Mouse (Mus musculus) A20 (cell line): ENCODE data around the gene Gm9837.

Experiments
- DNase-seq: peaks from one replicate; pipeline ENCODE4 v3.0.0-alpha.2; 2011; ENCODE audit warnings: low read depth, low spot score

The Gm9837 gene

DNA sequence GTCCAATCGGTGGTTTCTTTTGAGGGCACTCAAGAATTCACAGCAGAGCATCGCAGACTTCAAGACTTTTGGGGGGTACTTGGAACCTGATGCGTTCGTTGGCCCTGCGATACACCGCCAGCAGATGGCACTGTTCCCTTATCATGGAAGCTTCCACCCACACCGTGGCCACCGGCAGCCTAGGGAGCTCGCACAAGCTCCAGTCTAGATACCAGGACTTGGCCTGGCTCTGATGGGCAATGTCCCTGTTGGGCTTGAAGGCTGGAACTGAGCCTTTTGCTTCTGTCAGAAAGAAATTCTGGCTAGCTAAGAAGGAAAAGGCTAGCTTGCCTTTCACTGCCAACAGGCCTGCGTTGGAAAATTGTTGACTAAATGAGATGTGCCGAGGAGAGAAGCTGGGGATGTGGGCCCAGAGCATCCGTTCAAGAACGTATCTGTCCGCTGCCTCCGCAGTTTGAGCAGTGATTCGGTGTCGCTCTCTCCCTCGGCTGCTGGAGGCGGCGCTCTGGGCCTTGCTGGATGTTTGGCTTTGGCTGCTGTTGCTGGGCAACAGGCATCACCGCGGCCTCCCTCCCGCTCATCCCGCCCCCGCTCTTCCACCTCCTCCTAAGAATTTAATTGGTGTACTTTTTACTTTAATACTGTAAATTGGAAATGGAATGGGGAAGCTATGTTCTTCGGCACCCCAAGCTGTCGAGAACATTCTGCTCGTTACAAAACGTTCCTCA lies at the start of gene Gm9837:
TSS of gene Gm9837 (minus strand) at position 512 of the 728 bp plus-strand sequence.
- peak; percentile 74 for DNase-seq

DNA sequence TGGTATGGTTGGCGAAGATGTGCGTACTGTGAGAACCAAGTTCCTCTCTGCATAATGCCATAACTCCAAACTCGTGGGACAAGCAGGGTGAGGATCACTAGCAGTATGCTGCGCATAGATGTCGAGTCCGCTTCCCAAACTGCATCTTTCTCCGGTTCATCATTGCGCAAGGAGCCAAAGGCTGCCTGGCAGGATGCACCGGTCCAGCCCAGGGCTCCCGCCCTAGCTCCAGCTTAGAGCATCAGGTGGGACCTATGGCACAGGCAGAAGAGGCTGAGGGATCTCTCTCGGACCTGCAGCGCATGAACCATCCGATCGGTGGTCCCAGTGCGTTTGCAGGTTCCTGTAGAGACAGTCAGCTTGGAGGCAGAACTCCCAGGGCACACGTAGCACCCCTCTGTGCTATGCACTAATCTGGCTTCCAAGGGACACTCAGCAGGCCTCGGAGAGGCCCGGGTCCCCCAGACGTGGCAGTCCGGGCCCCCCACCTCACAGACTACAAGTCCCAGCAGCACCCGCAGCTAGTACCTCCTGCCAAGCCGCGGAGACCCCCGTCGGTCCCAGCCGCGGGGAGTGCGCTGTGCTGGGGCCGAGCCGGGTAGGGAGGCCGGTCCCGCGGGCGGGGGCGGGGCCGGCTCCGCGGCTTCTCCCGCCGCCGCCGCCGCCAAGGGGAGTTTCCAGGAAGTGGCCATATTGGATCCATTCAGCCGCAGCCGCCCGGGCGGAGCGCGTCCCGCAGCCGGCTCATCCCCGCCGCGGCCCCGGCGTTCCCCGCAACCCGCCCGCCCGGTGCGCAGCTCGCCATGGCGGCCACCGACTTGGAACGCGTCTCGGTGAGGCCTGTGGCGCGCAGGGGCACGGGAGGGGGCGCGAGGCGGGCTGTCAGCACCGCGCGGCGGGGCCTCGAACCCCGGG lies 49.2 kb upstream of the Gm9837 start, which contains the start of gene Sept8:
TSS of gene Sept8 (plus strand) at position 51 of the 915 bp plus-strand sequence.
- DNase-seq, result peak; percentile 34

DNA sequence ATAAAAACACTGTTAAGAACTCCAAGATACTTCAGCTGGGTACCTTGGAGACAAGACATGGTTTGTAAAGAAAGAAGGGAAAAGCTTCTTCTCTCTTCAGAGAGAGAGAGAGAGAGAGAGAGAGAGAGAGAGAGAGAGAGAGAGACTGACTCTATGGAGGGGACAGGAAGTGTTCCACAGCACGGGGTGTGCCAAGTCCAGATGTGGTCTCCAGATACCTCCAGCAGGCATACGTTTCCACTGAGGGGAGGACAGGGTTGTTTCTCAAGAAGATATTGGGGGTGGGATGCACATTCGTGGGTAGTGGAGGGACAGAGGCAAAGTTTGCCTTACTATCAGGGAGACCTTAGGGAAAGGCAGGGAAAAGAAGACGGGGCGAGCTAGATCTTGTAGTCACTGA lies 48.5 kb upstream of the Gm9837 start:
- no peak for DNase-seq

DNA sequence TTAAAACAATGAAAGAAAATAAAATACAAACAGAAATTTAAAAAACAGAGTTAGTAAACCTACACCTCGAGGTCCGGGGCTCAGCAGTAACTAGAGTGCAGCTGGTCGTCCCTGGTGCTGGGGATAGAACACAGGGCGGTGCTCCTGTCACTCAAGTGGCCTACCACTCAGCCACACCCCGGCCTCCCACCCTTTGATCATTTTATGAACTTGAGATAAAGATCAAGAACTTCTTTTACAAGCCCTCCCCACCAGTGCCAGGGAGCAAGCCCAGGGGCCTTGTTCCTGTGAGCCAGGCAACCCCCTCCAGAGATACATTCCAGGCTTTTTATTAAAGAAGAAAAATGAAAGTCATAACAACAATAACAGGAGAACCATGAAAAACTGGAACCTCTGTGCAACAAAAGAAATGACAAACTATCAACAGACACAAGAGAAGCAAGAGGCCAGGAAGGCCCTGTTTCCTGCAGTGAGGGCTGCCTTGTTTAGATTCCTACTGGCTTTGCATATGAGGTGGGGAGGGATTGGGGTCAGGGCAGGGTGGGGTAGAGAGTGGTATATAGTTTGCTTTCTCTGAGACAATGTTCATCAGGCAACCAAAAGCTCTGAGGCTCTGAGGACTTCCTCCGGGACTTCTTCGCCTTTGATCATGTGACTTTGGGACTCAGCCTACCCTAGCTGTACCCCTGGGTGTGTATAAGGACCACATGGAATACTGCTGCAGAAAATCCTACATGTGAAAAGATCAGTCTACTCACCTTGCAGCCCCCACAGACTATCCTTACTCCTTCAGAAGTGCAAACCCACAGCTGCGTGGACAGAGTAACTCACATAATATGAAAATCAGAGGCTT lies 46.7 kb upstream of the Gm9837 start:
- DNase-seq, result no peak

DNA sequence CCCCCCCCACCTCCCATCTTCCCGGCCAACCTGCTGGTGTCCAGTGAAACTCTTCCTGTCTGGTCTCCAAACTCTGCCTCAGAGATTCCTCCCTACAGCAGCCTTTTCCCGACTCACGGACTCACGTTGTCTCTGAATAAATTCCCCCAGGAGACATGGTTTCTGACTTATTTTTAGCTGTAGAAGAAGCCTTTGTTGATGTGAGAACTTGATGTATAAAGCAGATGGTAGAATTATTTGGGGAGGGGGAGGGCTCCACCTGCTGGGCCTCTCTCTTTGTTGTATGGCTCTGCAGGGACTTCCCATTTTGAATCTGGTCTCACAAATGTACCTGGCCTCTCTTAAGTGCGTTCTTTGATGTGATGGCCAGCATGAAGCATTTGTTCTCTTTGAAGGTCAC lies 40.1 kb upstream of the Gm9837 start:
- DNase-seq, result no peak

DNA sequence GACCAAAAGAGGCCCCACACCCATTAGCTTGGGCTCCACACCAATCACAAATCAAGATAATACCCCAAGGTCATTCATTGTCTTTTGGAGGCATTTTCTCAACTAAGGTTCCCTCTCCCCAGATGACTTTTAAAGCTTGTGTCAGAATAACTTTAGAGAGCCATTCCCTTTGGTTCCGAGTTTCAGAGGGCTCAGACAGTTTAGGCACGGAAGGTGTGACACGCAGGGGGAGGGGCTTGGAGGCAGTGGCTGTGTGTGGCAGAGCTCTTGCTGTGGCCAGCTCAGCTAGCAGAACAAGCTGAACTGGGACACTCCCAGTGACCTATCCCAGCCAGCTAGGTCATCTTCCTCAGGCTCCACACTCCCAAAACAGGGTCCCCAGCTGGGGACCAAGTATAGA lies 38.3 kb upstream of the Gm9837 start:
- DNase-seq, result no peak

DNA sequence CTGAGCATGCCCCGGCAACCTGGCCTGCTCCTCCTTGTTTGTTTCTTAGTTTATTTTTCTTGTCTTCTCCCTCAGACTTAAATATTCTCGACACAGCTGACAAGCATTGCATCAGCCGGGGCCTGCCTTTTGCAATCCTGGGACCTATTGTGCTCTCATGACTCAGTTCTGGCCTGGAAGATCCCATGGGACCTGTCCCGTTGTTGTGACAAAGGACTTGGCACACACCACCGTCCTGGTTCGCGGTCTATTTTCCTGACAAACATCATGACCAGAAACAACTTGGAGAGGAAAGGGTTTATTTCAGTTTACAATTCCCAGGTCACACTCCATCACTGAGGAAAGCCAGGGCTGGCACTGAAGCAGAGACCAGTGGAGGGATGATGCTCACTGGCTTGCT lies 37.9 kb upstream of the Gm9837 start:
- no peak for DNase-seq

DNA sequence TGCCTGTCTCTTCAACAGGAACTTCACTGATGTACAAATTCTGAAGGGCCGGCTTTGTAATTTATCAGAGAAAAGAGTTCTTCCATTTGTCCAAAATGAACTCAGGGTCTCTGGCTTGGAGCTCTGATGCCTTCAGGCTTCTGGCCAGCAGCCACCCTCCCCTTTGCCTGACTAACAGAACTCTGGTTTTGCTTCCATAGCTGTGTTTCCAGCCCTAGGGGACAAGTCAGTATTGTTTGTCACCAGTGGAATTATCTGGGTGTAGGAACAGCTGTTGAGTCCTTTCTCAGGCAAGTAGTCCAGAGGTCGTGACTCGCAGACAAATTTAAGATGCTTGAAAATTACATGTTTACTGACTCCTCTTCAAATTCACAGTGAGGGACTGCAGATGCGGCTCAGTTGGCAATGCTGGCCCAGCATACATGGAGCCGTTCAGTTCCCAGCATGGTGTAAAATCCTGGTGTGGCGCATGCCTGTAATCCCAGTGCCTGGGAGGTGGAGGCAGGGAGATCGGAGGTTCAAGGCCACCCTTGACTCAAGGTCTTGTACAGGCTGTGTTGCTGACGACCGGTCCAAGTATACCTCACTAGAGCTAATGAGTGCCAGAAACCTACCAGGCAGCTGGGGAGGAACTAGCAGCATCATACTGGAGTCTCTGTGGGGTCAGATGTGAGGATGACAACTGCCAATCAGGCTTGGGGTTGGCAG lies 37.0 kb upstream of the Gm9837 start:
- DNase-seq, result no peak

DNA sequence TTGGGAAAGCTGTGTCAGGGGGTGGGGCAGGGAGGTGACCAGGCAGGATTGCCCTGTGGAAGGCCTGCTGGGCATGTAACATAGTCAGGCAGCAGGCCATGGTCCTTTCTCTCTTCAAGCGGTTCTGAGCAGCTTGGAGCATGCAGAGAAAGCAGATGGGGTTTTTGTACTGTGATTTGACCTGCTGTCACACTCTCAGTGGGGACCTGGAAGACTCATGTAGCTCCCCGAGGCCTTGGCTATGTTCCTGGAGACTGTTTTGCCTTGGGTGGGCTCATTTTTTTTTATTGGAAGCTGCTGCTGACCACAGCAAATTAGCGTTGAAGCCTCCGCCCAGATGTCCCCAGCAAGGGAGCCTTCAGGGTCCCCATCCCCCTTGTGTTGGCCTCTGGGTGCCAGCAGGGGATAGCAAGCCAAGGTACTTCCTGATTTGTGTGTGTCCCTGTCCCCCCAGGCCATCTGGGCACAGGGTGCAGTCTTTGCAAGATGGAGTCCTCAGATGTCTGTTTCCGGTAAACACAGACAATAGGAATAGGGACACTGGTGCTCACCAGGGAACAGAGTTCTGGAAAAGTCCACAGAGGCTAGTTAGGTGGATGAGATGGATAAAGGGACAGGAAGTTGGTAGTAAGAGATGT lies 34.9 kb upstream of the Gm9837 start:
- DNase-seq, result no peak

DNA sequence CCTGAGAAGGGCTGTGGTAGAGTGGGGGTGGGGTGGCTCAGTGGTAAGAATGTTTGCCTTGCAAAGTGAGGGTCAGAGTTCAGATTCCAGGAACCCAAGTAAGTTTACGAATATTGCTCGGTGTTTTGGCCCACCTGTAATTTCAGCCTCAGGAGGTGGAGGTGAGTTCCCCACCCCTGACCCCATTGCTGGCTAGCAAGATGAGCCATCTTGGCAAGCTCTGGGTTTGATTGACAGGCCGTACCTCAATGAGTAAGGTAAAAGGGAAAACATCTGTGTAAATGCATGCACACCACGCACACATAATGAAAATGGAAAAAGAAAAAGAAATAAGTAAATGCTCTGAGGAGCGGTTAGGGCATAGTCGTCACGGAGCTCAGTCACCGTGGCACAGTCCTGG lies 34.1 kb upstream of the Gm9837 start:
- no peak for DNase-seq

DNA sequence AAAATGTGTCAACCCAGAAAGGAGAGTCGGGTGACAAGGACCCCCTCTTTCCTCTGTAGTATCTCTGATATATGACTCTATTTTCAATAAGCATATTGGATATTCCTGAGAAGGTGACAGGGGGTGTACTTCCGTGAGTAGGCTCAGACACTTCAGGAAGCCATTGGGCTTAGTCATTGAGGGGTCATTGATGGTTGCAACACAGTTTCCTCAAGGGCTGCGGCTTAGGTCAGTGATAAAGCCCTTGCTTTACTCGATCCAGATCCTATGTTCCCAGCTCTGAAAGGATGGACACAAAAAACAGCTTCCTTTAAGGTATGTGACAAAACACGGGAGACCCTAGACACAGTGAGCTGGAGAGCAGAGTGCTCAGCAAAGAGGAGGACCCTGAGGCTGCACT lies 33.5 kb upstream of the Gm9837 start:
- DNase-seq, result no peak

DNA sequence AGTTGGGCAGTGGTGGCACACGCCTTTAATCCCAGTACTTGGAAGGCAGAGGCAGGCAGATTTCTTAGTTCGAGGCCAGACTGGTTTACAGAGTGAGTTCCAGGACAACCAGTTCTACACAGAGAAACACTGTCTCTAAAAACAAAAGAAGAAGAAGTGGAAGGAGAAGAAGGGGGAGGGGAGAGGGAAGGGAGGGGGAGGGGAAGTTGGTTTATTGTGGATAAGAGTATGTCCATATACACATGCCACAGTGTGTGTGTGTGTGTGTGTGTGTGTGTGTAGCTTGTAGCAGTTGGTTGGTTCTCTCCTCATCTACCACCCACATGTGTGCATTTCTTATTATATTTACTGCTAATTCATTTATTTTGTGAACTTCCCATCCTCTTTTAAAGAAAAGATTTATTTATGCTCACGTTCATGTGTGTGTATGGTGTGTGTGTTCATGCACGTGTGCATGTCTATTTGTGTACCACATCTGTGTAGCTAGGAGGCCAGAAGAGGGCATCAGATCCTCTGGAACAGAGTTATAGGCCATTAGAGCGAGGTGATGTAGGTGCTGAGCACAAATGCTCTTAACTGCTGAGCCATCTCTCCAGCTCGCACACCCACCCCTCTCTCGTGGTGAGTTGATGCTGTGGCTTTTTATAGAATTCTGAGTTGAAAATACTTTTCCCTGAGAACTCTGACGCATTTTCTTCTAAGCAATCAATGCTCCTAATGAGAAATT lies 31.9 kb upstream of the Gm9837 start:
- DNase-seq, result peak; percentile 46

DNA sequence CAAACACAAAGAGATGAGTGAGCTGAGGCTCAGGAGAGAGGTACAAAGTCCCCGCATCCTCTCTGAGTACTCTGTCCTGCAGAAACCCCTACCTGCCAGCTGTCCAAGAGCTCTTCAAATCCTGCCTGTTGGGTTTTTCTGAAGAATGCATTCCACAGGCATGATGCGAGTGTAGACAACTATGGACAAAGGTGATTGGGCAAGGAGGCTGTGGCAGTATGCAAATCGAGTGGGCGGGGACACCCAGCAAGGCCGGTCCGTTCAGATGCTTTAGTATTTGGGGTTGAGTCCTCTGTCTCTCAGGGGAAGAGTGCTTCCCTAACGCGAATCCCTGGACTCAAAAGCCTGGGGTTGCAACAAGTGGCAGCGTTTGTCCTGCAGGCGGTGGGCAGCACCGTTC lies 30.3 kb upstream of the Gm9837 start:
- no peak for DNase-seq

DNA sequence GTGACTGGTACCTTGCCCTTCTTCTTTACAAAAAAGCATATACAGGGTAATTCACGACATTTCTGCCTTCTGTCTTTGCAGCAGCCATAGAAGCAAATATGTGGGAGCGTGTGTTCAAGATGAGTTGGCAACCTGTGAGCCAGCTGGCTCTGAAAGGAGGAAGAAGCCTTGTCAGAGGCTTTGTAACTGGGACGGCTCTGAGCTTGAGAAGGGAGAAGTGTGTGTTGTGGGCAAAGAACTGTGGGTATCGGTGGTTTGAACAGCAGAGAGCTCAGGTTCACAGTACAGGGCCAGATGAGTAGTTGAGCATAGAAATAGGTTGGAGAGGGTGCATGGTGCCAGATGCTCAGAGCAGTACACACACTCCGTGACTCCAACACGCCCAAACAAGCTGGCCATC lies 26.7 kb upstream of the Gm9837 start:
- DNase-seq, result peak; percentile 30

DNA sequence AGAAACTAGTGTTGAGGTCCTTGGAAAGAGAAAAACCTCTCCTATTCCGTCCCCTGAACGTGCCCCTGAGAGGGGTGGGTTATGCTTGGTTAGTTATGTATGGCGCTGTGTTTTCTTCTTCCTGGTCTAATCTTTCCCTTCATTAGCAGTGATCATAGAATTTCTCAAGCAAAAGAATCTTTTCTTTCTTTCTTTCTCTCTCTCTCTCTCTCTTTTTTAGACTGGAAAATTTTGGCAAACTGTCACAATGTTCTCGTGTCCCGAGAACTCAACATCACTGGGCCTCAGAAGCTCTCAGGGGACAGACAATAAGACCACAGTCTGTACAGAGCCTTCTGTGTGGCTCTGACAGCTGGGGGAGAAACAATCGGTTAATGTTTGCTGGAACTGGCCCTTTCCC lies 25.1 kb upstream of the Gm9837 start:
- DNase-seq, result peak; percentile 4

DNA sequence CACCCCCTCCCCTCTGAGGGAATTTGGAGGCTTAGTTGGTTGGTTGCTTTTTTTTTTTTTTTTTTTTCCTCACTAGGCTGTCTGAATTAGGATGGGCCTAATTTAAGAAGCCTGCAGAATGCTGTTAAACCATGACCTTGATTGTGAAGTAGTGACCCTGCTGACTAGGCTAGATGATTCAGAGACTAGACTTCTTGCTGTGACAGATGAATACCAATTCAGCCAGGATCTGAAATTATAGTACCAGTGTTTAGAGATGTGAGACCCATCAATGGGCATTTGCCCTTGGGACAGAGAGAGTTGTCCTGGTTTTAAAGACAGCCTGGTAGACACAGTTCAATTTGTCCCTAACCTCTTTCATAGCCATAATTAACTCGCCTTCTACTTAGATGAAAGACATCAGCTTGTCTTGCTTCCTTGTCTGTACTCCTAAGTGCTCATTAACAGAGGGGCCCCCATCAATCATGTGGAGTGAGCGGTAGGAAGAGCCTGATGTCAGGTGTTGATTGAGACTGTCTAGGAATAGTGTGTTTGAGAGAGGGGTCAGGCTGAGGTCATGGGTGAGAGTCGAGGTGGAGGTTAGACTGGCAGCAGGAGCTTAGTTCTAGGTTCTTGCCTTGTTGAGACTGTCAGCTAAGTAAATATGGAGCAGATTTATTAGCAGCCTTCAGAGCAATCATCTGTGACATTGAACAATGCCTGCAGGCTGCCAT lies 23.1 kb upstream of the Gm9837 start:
- DNase-seq, result no peak

DNA sequence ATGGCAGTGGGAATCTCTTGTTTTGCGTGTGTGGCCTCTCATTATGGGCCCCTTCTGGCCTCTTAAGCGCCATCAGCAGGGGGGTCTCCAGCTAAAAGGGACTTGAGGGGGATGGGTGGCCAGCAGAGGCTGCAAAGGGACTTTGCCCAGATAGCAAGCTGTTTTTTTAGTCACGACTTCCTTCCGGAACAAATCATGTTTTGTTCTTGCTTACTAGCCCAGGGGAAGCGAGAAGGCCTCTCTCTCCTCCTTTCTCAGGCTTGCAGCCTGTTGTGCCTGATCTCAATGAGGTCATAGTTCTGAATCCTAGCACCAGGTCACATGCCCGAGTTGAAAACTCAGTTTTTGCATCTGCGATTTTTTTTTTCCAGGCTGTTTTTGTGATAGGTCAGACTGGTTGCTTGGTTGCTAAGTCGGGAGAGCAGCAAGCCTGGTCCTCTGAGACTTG lies 21.7 kb upstream of the Gm9837 start:
- DNase-seq, result no peak

DNA sequence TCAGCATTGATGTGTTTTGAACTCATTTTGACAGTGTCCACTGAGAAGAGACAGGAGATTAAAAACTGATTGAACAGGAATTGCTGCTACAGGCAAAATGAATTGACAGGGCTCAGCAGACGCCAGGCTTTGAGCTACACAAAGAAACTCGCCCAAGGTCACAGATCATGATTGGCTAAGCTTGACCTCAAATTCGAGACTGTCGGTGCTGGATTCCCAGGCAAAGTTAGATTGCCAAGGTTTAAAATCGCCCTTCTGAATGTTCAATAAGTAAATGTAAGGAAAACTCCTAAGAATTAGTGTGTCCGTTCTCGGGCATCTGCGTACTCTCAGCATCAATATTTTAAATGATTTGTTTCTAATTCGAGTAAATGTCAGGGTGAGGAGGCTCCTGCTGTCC lies 19.1 kb upstream of the Gm9837 start:
- no peak for DNase-seq

DNA sequence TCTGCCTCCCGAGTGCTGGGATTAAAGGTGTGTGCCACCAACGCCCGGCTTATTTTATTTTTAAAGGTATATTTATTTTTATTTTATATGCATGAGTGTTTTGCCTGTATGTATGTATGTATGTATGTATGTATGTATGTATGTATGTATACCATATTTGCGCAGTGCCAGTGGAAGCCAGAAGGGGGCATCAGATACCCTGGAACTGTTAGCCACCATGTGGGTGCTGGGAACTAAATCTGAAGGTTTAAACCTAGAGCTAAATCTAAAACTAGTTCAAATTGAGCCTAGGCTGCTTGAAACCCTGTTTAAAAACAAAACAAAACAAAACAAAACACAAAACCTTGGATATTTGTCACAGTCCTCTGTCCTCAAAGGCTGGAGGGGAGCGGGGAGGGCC lies 18.7 kb upstream of the Gm9837 start:
- DNase-seq, result no peak
